Mouse (Mus musculus) testis, adult 2 months (tissue): Measurements from ENCODE around the gene Ppip5k2.

Experiments used
- CTCF ChIP-seq: fragments of 200-500 bp; IDR thresholded peaks from 2 replicates; pipeline ENCODE4 v1.5.1; 2012; ENCODE audit warnings: low read depth, mild to moderate bottlenecking, inconsistent platforms, low read length, moderate library complexity; ENCODE audit not compliant: control insufficient read depth, insufficient read depth, insufficient replicate concordance
- POLR2A ChIP-seq: fragments of 200-500 bp; IDR thresholded peaks from 2 replicates; pipeline ENCODE4 v1.6.1; 2012; ENCODE audit warnings: low read depth, mild to moderate bottlenecking, inconsistent platforms, low read length, moderate library complexity; ENCODE audit not compliant: control insufficient read depth

- TF ChIP-seq POLR2A (no peak), CTCF (no peak)
Observed at GRCm38 (mm10) chr1:97714334-97714868, 55.8 kb downstream of the Ppip5k2 start.
